Mouse (Mus musculus): ENCODE measurements around the gene Gm49391.
"Not testable (repeated sequence)": the region's sequence is repeated elsewhere in the genome, so short reads cannot be mapped to it uniquely, and the experiment has no call there.

The Gm49391 gene

GRCm38 (mm10) chr13:60936500-60936901 lies at the start of gene Gm49391, which contains the start of gene Ctla2a:
TSS of gene Gm49391 (minus strand) at chr13:60936571.
TSS of gene Ctla2a (minus strand) at chr13:60936625.
- DNase-seq, result no peak

GRCm38 (mm10) chr13:60972319-60972718 lies 35.9 kb upstream of the Gm49391 start:
- not testable (repeated sequence) for DNase-seq

- DNase-seq, result not testable (repeated sequence)
Measured at GRCm38 (mm10) chr13:60963985-60964384, 27.6 kb upstream of the Gm49391 start.

GRCm38 (mm10) chr13:60961706-60962105 lies 25.3 kb upstream of the Gm49391 start:
- no peak for DNase-seq

GRCm38 (mm10) chr13:60941884-60942283 lies 5.5 kb upstream of the Gm49391 start, which contains the start of gene Tpbpa:
TSS of gene Tpbpa (minus strand) at chr13:60941984.
- not testable (repeated sequence) for DNase-seq

GRCm38 (mm10) chr13:60935490-60935889 lies 881 bp downstream of the Gm49391 start, which contains the start of gene Gm49393:
TSS of gene Gm49393 (minus strand) at chr13:60935590.
- DNase-seq, result not testable (repeated sequence)

- DNase-seq, result not testable (repeated sequence)
Measured at GRCm38 (mm10) chr13:60904780-60905179, 31.6 kb downstream of the Gm49391 start, which contains the start of gene Tpbpb. TSS of gene Tpbpb (minus strand) at chr13:60904880.

- no peak for DNase-seq
Measured at GRCm38 (mm10) chr13:60897328-60897727, 39.0 kb downstream of the Gm49391 start, which contains the start of gene Ctla2b. TSS of gene Ctla2b (minus strand) at chr13:60897447.

GRCm38 (mm10) chr13:60896794-60897193 lies 39.6 kb downstream of the Gm49391 start, which contains the start of gene Gm49392:
TSS of gene Gm49392 (minus strand) at chr13:60896894.
- not testable (repeated sequence) for DNase-seq

GRCm38 (mm10) chr13:60895406-60896160 lies 40.8 kb downstream of the Gm49391 start:
- DNase-seq, result no peak

GRCm38 (mm10) chr13:60892301-60892700 lies 44.1 kb downstream of the Gm49391 start:
- no peak for DNase-seq

- no peak for DNase-seq
Measured at GRCm38 (mm10) chr13:60864281-60864680, 72.1 kb downstream of the Gm49391 start, which contains the start of gene 4930486L24Rik. TSS of gene 4930486L24Rik (minus strand) at chr13:60864475.

GRCm38 (mm10) chr13:60848241-60849120 lies 87.9 kb downstream of the Gm49391 start:
- no peak for DNase-seq
